Mouse (Mus musculus) Patski (cell line): ENCODE data around the gene Mtr. TPM values are rescaled to one million over a fixed set of nuclear protein-coding genes. Genes with fewer than 3 reads are reported as not detected.

Source experiments
- ATAC-seq: fragments of 100-300 bp; one replicate; pipeline ENCODE4 v1.8.0; 2021
- CTCF ChIA-PET: fragments of 350-600 bp; sonication (Branson Sonifier 250); formaldehyde crosslinking; loops from one replicate; lab custom pipeline; 2022; ENCODE audit warnings: inconsistent platforms; lab: Charles Lee
- POLR2A ChIA-PET: fragments of 350-600 bp; sonication (Branson Sonifier 250); formaldehyde crosslinking; loops from one replicate; lab custom pipeline; 2022; ENCODE audit warnings: antibody characterized with exemption, inconsistent platforms; lab: Charles Lee
- DNase-seq: peaks from one replicate; pipeline ENCODE4 v3.0.0-alpha.2; 2011; ENCODE audit warnings: low read depth, low spot score
- H3K27me3 ChIP-seq: fragments of 371-371 bp; one replicate; pipeline ENCODE4 v1.5.1; 2021
- CTCF ChIP-seq: fragments of 100-300 bp; IDR thresholded peaks from one replicate; pipeline ENCODE4 v1.5.1; 2021
- in situ Hi-C: fragments of 300-500 bp; cut with MboI; formaldehyde crosslinking; loops from 3 replicates; pipeline ENCODE4 v1.11.1; 2018; ENCODE audit warnings: low pct_unique_long_range_greater_than_20kb, mixed read lengths
- polyA plus RNA-seq: library from polyadenylated mRNA; unstranded; gene quantifications from one replicate; pipeline ENCODE4 v1.2.3, GENCODE M21; 2021

The Mtr gene
- polyA plus RNA-seq, 1 experiment from 2014 or later, result 27.2 TPM

DNA sequence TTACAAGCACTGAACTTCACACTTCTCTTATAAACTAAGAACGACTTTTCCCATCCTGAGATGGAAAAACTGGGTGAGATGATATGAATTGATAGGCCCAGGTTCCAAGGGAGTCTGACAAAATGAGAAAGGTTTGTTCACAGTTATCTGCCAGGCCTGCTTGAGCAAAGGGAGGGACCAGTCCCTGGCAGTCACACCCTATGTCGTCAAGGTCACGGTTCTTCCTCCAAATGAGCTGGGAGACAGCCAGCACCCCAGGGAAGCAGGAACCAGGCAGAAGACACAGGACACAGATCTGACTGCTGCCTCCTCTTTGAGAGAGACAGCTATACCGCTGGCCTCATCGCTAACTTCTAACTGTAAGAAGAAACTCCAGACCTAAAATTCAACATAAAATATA, 57.5 kb downstream of the Mtr start:
- in situ Hi-C loops, result no loop called here
- no peak for ATAC-seq
- CTCF ChIA-PET, result no interaction called here
- no peak for TF ChIP-seq CTCF
- H3K27me3 ChIP-seq, result no peaks in the 10 kb centered on the region
- no peak for DNase-seq
- POLR2A ChIA-PET, result no interaction called here

- H3K27me3 ChIP-seq, result no peaks in the 10 kb centered on the region
- TF ChIP-seq CTCF, result no peak
- in situ Hi-C loops, result no loop called here
- ChIA-PET POLR2A (no interaction called here), CTCF (interaction anchor here (3.9 kb wide), 1 partner anchor 12 kb away, joined by 19 read pairs; no protein-coding TSS in a partner anchor)
- DNase-seq, result no peak
- ATAC-seq, result no peak
These were observed 59.4 kb downstream of the Mtr start for GRCm38 (mm10) chr13:12198486-12198885.

- no peaks in the 10 kb centered on the region for H3K27me3 ChIP-seq
- ATAC-seq (no peak), DNase-seq (no peak)
- ChIA-PET CTCF (interaction anchor here (3.9 kb wide), 1 partner anchor 13 kb away, joined by 19 read pairs; no protein-coding TSS in a partner anchor), POLR2A (no interaction called here)
- in situ Hi-C loops, result no loop called here
- TF ChIP-seq CTCF, result no peak
These were observed 61.1 kb downstream of the Mtr start for GRCm38 (mm10) chr13:12196861-12197260.

- POLR2A ChIA-PET, result no interaction called here
- no peaks in the 10 kb centered on the region for H3K27me3 ChIP-seq
- DNase-seq (no peak), ATAC-seq (no peak)
- CTCF ChIA-PET, result no interaction called here
- in situ Hi-C loops, result no loop called here
- no peak for TF ChIP-seq CTCF
These were observed 61.9 kb downstream of the Mtr start for GRCm38 (mm10) chr13:12196012-12196411.

- in situ Hi-C loops, result no loop called here
- POLR2A ChIA-PET, result no interaction called here
- DNase-seq (no peak), ATAC-seq (no peak)
- no peak for TF ChIP-seq CTCF
- CTCF ChIA-PET, result no interaction called here
- no peaks in the 10 kb centered on the region for H3K27me3 ChIP-seq
These were observed 62.8 kb downstream of the Mtr start for GRCm38 (mm10) chr13:12194942-12195662.

DNA sequence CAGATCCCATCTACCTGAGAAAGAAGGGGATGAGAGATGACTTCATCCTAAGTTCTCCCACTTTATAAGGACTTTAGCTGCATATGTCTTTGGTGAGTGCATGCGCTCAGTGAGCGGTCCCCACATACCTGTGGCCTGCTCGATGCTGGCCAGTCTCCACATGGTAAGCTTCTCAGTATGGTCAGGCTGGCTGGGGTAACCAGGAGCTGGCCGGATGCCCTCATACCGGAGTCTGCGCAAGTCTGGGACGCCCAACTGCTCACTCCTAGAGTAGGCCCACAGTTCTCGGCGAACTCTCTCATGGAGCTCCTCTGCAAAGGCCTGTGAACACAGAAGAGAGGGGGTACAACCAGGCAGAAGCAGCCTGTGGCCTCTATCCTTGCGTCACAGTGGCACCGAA, 68.7 kb downstream of the Mtr start:
- in situ Hi-C loops, result no loop called here
- CTCF ChIA-PET, result no interaction called here
- no peaks in the 10 kb centered on the region for H3K27me3 ChIP-seq
- ATAC-seq (no peak), DNase-seq (no peak)
- POLR2A ChIA-PET, result no interaction called here
- TF ChIP-seq CTCF, result no peak

- ChIA-PET CTCF (no interaction called here), POLR2A (no interaction called here)
- no peak for DNase-seq
- no peak for TF ChIP-seq CTCF
- in situ Hi-C loops, result no loop called here
- no peaks in the 10 kb centered on the region for H3K27me3 ChIP-seq
- no peak for ATAC-seq
These were observed 69.1 kb downstream of the Mtr start for GRCm38 (mm10) chr13:12188804-12189203.

- DNase-seq, result no peak
- H3K27me3 ChIP-seq, result no peaks in the 10 kb centered on the region
- ChIA-PET CTCF (no interaction called here), POLR2A (no interaction called here)
- ATAC-seq, result no peak
- in situ Hi-C loops, result no loop called here
- TF ChIP-seq CTCF, result no peak
These were observed 78.4 kb downstream of the Mtr start for GRCm38 (mm10) chr13:12179481-12179880.

DNA sequence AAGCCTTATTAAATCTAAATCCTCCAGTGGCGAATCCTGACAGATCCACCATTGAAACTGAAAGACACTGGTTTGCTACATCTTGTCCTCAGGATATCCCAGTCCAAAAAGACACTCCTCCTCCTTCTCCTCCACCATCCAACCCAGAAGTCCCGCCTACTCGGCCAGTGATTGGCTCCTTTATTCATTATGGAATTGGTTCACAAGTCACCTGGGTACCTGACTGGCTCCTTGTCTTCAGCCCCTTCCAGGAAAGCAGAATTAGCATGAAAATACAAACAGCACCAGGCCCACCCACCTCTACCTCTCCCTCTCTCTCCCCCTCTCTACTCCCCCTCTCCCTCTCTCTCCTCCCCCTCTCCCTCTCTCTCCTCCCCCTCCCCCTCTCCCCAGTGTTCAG, 81.2 kb downstream of the Mtr start:
- in situ Hi-C loops, result no loop called here

GRCm38 (mm10) chr13:12175988-12176736, 81.8 kb downstream of the Mtr start:
- TF ChIP-seq CTCF, result no peak
- peaks cover 8% of the 10 kb centered on the region for H3K27me3 ChIP-seq
- CTCF ChIA-PET, result no interaction called here
- DNase-seq (no peak), ATAC-seq (no peak)
- in situ Hi-C loops, result no loop called here
- POLR2A ChIA-PET, result no interaction called here

More for the DNA sequence above, 81.2 kb downstream of the Mtr start:
- ChIA-PET POLR2A (no interaction called here), CTCF (no interaction called here)
- peaks cover 7% of the 10 kb centered on the region for H3K27me3 ChIP-seq
- no peak for ATAC-seq
- TF ChIP-seq CTCF, result no peak
- no peak for DNase-seq

DNA sequence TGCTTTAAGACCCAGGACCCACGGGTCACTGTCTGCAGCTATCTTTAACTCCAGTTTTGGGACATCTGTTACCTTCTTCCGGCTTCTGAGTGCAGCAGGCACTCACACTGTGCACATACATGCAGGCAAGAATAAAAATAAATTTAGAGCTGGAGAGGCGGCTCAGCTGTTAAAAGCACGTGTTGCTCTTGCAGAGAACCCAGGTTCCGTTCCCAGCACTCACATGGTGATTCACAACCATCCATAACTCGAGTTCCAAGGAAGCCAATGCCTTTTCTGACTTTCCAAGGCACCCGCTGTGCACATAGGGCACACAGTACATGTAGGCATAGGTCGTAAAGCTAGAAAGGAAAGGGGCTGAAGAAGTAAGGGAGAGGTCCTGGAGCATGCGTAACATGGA, 90.6 kb downstream of the Mtr start:
- DNase-seq (no peak), ATAC-seq (no peak)
- no peak for TF ChIP-seq CTCF
- in situ Hi-C loops, result no loop called here
- POLR2A ChIA-PET, result no interaction called here
- CTCF ChIA-PET, result no interaction called here
- H3K27me3 ChIP-seq, result peaks cover 13% of the 10 kb centered on the region
